Mouse (Mus musculus) cerebellum, postnatal 4 days (tissue): ENCODE measurements at regions not wholly inside any gene's neighbourhood (a gene's known extent, or its start where the extent isn't known, plus 50 kb on each side); places are given as distances from the start of the nearest gene placed in this dataset.

Experiments used
- DNase-seq, 2 experiments: peaks; one replicate each; pipeline ENCODE4 v3.0.0; 2022; ENCODE audit warnings: low spot score in 2 of 2, mixed read lengths in 1 of 2

DNA sequence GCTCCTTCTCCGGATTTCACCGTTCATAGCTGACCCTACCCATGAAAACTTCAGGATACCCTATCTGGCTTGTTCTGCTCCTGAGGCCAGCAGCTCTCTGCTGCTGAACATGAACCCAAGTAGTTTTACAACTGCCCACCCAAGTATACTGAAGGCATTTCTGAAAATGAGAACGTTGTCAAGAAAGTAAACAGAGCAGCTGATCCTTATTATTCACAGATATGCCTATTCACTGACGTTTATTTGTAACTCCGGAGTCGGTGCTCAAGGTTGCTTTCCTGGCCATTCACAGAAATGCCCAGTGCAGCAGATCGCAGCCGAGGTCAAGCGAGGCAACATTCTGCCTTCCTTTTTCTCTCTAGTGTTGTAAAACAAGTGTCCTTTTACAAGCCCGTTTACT is 128.4 kb upstream of the N6amt1 start:
- DNase-seq: no peak

- no peak for DNase-seq
Observed at GRCm38 (mm10) chr16:87225085-87225484, 128.9 kb upstream of the N6amt1 start.

- DNase-seq: no peak
Observed at GRCm38 (mm10) chr16:87224024-87224423, 130.0 kb upstream of the N6amt1 start.

- DNase-seq: no peak
Observed at GRCm38 (mm10) chr16:87220611-87221010, 133.4 kb upstream of the N6amt1 start.

- no peak for DNase-seq
Observed at GRCm38 (mm10) chr16:87220201-87220600, 133.8 kb upstream of the N6amt1 start.

DNA sequence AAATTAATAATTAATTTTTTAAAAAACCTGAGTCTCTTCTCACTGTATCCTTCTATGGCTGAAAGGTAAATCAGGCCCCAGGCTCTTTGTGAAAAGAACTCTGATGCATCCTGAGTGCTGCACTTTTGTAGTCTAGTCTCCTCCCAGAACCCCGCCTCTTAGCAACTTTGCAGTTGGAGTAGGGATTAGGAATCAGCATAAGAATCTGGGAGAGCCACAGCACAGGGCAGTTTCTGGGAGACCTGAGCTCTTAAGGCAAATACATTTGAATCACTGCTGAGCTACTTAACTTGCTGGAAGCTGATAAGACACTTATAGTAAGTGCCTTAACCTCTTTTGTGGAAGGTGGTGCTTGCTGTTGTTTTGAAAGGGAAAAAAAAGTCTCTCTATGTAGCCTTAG is 146.1 kb upstream of the N6amt1 start:
- no peak for DNase-seq

DNA sequence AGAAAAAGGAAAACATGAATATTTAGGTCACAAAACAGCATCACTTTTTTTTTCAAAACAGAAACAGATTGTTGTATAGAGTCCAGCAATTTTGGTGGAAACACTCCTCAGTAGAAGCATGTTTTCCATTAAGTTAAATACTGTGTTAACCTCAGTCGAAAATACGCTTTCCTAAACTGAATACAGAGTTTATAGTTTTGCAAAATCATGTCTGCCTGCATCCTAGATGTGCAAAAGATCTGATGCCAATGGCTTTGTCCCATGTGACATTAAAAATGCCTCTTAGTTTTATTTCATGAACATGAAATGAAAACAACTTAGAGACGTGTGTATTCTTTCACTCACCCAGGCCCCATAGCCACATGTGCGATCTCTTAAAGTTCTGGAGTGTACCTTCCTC is 163.5 kb upstream of the N6amt1 start:
- no peak for DNase-seq

- DNase-seq: no peak
Observed at GRCm38 (mm10) chr16:87188737-87189136, 165.2 kb upstream of the N6amt1 start.

DNA sequence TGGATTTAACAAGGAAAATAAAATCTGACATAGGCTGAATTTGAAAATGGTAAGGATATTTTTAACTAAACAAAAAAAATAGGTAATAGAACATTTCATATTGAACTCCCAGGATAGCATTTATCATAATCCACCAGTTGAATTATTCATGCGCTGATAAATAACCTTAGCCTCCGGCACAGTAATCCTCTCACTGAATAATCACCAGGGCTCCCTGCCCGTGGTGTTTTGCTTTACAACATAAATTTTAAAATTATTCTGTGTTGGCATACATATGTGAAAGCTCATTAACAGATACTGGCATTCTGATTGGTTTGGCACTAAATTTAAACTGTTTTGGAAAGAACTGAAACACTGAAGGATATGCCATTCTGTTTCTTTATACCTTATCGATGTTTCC is 181.6 kb upstream of the N6amt1 start:
- no peak for DNase-seq

GRCm38 (mm10) chr16:87139301-87139700 is 214.7 kb upstream of the N6amt1 start:
- no peak for DNase-seq

DNA sequence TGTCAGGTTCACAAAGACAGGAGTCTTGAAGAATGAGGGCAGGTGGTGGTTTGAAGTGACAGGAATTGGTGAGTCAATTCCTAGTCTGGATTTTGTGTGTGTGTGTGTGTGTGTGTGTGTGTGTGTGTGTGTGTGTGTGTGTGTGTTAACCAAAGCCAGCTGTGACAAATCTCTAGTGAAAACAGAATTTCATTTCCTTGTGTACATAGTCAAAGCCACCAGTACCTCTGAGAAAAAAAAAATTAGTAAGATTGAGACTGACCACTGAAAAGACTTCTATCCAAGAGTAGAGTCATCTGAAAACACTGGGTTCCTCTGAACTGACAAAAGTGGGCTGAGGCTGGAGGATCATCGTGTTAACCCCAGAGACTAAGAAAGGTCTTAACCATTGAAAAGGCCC is 217.5 kb upstream of the N6amt1 start:
- DNase-seq: no peak

GRCm38 (mm10) chr16:87134452-87134851 is 219.5 kb upstream of the N6amt1 start:
- no peak for DNase-seq

- no peak for DNase-seq
Observed at GRCm38 (mm10) chr16:87133874-87134273, 220.1 kb upstream of the N6amt1 start.

GRCm38 (mm10) chr16:87132082-87132481 is 221.9 kb upstream of the N6amt1 start:
- DNase-seq: no peak

- no peak for DNase-seq
Observed at GRCm38 (mm10) chr16:87130733-87131640, 223.0 kb upstream of the N6amt1 start.

GRCm38 (mm10) chr16:87129021-87129420 is 225.0 kb upstream of the N6amt1 start:
- no peak for DNase-seq

- DNase-seq: no peak
Observed at GRCm38 (mm10) chr16:87128230-87128629, 225.8 kb upstream of the N6amt1 start.

- DNase-seq: no peak
Observed at GRCm38 (mm10) chr16:87124519-87124918, 229.5 kb upstream of the N6amt1 start.

DNA sequence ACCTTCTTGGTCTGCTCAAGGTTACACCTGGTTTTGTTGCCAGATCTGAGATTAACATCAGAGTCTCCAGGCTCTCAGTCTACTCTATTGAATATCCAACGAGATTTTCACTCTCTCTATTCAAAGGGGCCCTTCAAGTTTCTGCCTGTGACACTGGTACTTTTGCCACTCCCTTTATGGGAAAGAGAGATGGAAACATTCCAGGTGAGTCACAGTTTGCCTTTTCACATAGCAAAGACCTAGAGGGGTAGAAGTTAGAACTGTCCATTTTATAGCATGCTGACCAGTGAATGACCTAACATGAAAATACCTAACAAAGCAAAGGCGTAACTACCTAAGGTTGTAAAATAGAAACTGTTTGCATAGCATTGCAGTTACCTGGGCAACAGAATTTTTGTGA is 250.4 kb upstream of the N6amt1 start:
- no peak for DNase-seq

DNA sequence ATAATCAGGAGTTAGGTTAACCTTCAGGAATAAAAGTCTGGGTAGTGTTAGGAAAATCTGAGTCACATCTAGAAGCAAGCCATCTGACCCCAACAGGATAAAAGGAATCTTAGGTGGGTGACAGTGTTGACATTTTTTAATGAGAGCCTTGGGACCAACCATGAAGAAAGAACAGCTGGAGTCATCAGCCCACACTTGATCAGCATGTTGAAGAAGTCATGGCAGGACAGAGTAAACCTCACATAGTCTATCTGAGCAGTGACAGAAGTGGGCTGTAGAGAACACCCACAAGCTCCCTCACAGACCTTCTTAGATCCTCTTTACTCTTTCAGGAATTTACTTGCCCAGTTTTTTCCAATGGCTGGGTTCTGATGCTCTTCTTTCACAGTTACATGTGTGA is 251.9 kb upstream of the N6amt1 start:
- no peak for DNase-seq

- no peak for DNase-seq
Observed at GRCm38 (mm10) chr16:87092011-87092410, 262.0 kb upstream of the N6amt1 start.

- DNase-seq: no peak
Observed at GRCm38 (mm10) chr16:87089322-87089721, 264.7 kb upstream of the N6amt1 start.

DNA sequence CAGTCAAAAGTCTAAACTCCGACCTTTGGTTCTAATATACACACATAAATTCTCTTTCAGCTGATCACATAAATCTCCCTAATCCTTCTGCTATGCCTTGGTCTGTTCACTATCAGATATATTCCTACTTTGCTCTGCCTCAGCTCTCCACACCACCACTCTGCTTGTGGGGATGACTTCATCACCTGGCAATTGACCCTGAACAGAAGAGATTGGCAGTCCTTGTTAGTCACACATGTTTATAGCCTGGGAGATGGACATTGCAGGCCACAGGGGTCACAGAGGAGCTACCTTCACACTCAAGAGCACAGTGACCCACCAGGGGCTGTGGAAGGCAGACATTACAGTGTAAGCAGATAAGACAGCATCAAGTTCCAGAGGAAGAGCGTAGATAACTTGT is 270.5 kb upstream of the N6amt1 start:
- no peak for DNase-seq

DNA sequence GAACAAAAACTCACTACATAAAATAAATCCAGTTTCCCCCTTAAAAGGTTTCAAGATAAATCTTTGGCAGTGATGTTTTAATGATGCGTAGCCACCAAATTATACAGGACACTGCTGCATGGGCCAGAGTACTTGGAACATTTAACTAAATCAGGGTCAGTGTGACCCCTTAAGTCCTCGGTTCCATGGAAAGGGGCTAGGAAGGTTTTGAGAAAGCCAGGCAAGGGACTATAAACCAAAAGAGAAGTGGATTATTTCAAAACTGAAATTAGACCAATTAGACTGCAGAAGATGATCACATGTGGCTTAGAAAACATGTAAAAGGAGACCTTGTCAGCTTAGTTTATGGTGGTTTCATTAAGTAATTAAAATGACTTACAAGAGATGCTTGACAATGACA is 276.6 kb upstream of the N6amt1 start:
- DNase-seq: no peak
